Mouse (Mus musculus) central nervous system, embryonic 14 days (tissue): Measurements from ENCODE around the gene Hdac4. TPM values are rescaled to one million over a fixed set of nuclear protein-coding genes. Genes with fewer than 3 reads are reported as not detected.

Experiments used
- polyA plus RNA-seq: library from polyadenylated mRNA; depleted of rRNA; stranded (reverse); fragments of >200 nt; gene quantifications from 2 replicates; pipeline ENCODE4 v1.2.3, GENCODE M21; 2012; rRNA removed

Gene Hdac4
- polyA plus RNA-seq: 14.0 and 15.3 TPM in 2 replicates

GRCm38 (mm10) chr1:92195360-92196149 is at the start of gene Hdac4:
Gene Hdac4, minus strand, starts transcription at chr1:92195699.

